Mouse (Mus musculus): ENCODE measurements at regions not wholly inside any gene's neighbourhood (a gene's known extent, or its start where the extent isn't known, plus 50 kb on each side); places are given as distances from the start of the nearest gene placed in this dataset.
"Not testable (repeated sequence)": the region's sequence is repeated elsewhere in the genome, so short reads cannot be mapped to it uniquely, and the experiment has no call there.

- DNase-seq (ENCODE audit: extremely low spot score, low spot score), result no peak
These were observed 116.9 kb upstream of the Vmn1r2 start for GRCm38 (mm10) chr4:3049972-3050846.

- DNase-seq (ENCODE audit: extremely low spot score, low spot score), result no peak
These were observed 116.3 kb upstream of the Vmn1r2 start for GRCm38 (mm10) chr4:3050847-3051135.

- no peak for DNase-seq (ENCODE audit: extremely low spot score, low spot score)
These were observed 115.9 kb upstream of the Vmn1r2 start for GRCm38 (mm10) chr4:3051212-3051611.

GRCm38 (mm10) chr4:3052314-3053059 lies 114.6 kb upstream of the Vmn1r2 start:
- no peak for DNase-seq (ENCODE audit: extremely low spot score, low spot score)

- DNase-seq (ENCODE audit: extremely low spot score, low spot score), result no peak
These were observed 114.1 kb upstream of the Vmn1r2 start for GRCm38 (mm10) chr4:3053060-3053406.

- no peak for DNase-seq (ENCODE audit: extremely low spot score, low spot score)
These were observed 113.5 kb upstream of the Vmn1r2 start for GRCm38 (mm10) chr4:3053496-3054216.

GRCm38 (mm10) chr4:3054886-3055285 lies 112.2 kb upstream of the Vmn1r2 start:
- no peak for DNase-seq (ENCODE audit: extremely low spot score, low spot score)

- no peak for DNase-seq (ENCODE audit: extremely low spot score, low spot score)
These were observed 111.7 kb upstream of the Vmn1r2 start for GRCm38 (mm10) chr4:3055396-3055795.

- DNase-seq (ENCODE audit: extremely low spot score, low spot score), result no peak
These were observed 107.5 kb upstream of the Vmn1r2 start for GRCm38 (mm10) chr4:3059511-3060054.

- no peak for DNase-seq (ENCODE audit: extremely low spot score, low spot score)
These were observed 105.0 kb upstream of the Vmn1r2 start for GRCm38 (mm10) chr4:3062027-3062605.

GRCm38 (mm10) chr4:3063966-3064365 lies 103.2 kb upstream of the Vmn1r2 start:
- no peak for DNase-seq (ENCODE audit: extremely low spot score, low spot score)

GRCm38 (mm10) chr4:3064571-3064970 lies 102.5 kb upstream of the Vmn1r2 start:
- DNase-seq (ENCODE audit: extremely low spot score, low spot score), result no peak

- DNase-seq (ENCODE audit: extremely low spot score, low spot score), result not testable (repeated sequence)
These were observed 101.8 kb upstream of the Vmn1r2 start for GRCm38 (mm10) chr4:3065335-3065734.

GRCm38 (mm10) chr4:3066051-3066736 lies 100.9 kb upstream of the Vmn1r2 start:
- no peak for DNase-seq (ENCODE audit: extremely low spot score, low spot score)

- no peak for DNase-seq (ENCODE audit: extremely low spot score, low spot score)
These were observed 99.9 kb upstream of the Vmn1r2 start for GRCm38 (mm10) chr4:3067265-3067664.

- DNase-seq (ENCODE audit: extremely low spot score, low spot score), result no peak
These were observed 99.5 kb upstream of the Vmn1r2 start for GRCm38 (mm10) chr4:3067666-3068065.

- DNase-seq (ENCODE audit: extremely low spot score, low spot score), result no peak
These were observed 98.6 kb upstream of the Vmn1r2 start for GRCm38 (mm10) chr4:3068306-3069223.

GRCm38 (mm10) chr4:3069341-3069740 lies 97.8 kb upstream of the Vmn1r2 start:
- DNase-seq (ENCODE audit: extremely low spot score, low spot score), result no peak

- not testable (repeated sequence) for DNase-seq (ENCODE audit: extremely low spot score, low spot score)
These were observed 95.8 kb upstream of the Vmn1r2 start for GRCm38 (mm10) chr4:3071326-3071725.

- no peak for DNase-seq (ENCODE audit: extremely low spot score, low spot score)
These were observed 87.2 kb upstream of the Vmn1r2 start for GRCm38 (mm10) chr4:3079901-3080300.
